Mouse (Mus musculus): ENCODE measurements around the gene Ttbk1. TPM values are rescaled to one million over a fixed set of nuclear protein-coding genes. Genes with fewer than 3 reads are reported as not detected.

The Ttbk1 gene
- total and polyA plus RNA-seq, 3 experiments: 0.08 TPM; not detected in 2

GRCm38 (mm10) chr17:46486995-46487394 is 480 bp downstream of the Ttbk1 start:
- Histone ChIP-seq H3K4me3 (ENCODE audit: control insufficient read depth in 1 of 2, insufficient read depth in 1 of 2, low read depth in 2 of 2, low read length in 2 of 2) (no peak overlapping the region), H3K4me1 (ENCODE audit: control insufficient read depth in 1 of 2, insufficient read depth in 2 of 2, low read length in 2 of 2) (no peaks in the 10 kb centered on the region), H3K27me3 (ENCODE audit: control insufficient read depth in 1 of 2, insufficient read depth in 2 of 2, low read length in 2 of 2) (peaks cover 2 to 5% of the 10 kb centered on the region in 2 experiments; a peak in 3 of 4 replicates), H3K36me3 (ENCODE audit: control insufficient read depth in 1 of 2, insufficient read depth in 2 of 2, low read length in 2 of 2) (no peaks in the 10 kb centered on the region), H3K79me2 (ENCODE audit: control insufficient read depth, insufficient read depth, low read length, poor library complexity) (no peaks in the 10 kb centered on the region), H3K9me3 (replicated peaks; ENCODE audit: insufficient read depth, low read length) (no peaks in the 10 kb centered on the region), H3K9ac (ENCODE audit: control insufficient read depth, low read depth, low read length, poor library complexity, severe bottlenecking) (no peak overlapping the region), H3K27ac (ENCODE audit: control insufficient read depth, low read depth, low read length) (no peak overlapping the region)
- TF ChIP-seq HCFC1 (IDR thresholded peaks at IDR 0.05; ENCODE audit: low read depth, low read length) (no peak), GATA1 (IDR thresholded peaks at IDR 0.05; ENCODE audit: low read depth, low read length) (no peak), RCOR1 (IDR thresholded peaks at IDR 0.05; ENCODE audit: low read depth, low read length) (no peak), TAL1 (IDR thresholded peaks at IDR 0.05; ENCODE audit: low read length) (no peak), USF2 (IDR thresholded peaks at IDR 0.05; ENCODE audit: borderline replicate concordance in 1 of 2, insufficient read depth in 1 of 2, low read depth in 1 of 2, low read length in 2 of 2) (no peak), TBP (IDR thresholded peaks at IDR 0.05; ENCODE audit: low read depth, low read length) (no peak), CHD2 (IDR thresholded peaks at IDR 0.05; ENCODE audit: low read length) (no peak), JUND (IDR thresholded peaks at IDR 0.05; ENCODE audit: low read depth, low read length) (no peak), MAZ (IDR thresholded peaks at IDR 0.05; ENCODE audit: low read depth, low read length) (no peak), CHD1 (IDR thresholded peaks at IDR 0.05; ENCODE audit: low read depth, low read length) (no peak), EP300 (IDR thresholded peaks at IDR 0.05; ENCODE audit: low read depth in 1 of 2, low read length in 2 of 2) (no peak), SMC3 (IDR thresholded peaks at IDR 0.05; ENCODE audit: low read depth, low read length) (no peak)
- no peak for DNase-seq (ENCODE audit: low read depth, low spot score)

- TF ChIP-seq GABPA (IDR thresholded peaks at IDR 0.05; ENCODE audit: low read depth, low read length): no peak
- TF ChIP-seq CHD2 (IDR thresholded peaks at IDR 0.05; ENCODE audit: low read length): no peak
- TF ChIP-seq UBTF (IDR thresholded peaks at IDR 0.05; ENCODE audit: borderline replicate concordance, insufficient read depth, low read depth, low read length): no peak
- TF ChIP-seq RCOR1 (IDR thresholded peaks at IDR 0.05; ENCODE audit: low read depth, low read length): no peak
- no peak for TF ChIP-seq MYC (IDR thresholded peaks at IDR 0.05; ENCODE audit: low read depth, low read length)
- TF ChIP-seq GATA1 (IDR thresholded peaks at IDR 0.05; ENCODE audit: low read depth, low read length): no peak
- no peak for TF ChIP-seq RAD21 (IDR thresholded peaks at IDR 0.05; ENCODE audit: low read depth, low read length)
- TF ChIP-seq CHD1 (IDR thresholded peaks at IDR 0.05; ENCODE audit: low read depth, low read length): no peak
- TF ChIP-seq NRF1 (IDR thresholded peaks at IDR 0.05; ENCODE audit: insufficient read depth, low read depth, low read length, poor library complexity, severe bottlenecking): no peak
- no peak for TF ChIP-seq ZNF384 (IDR thresholded peaks at IDR 0.05; ENCODE audit: low read depth, low read length)
- Histone ChIP-seq H3K36me3 (ENCODE audit: control insufficient read depth in 1 of 2, insufficient read depth in 2 of 2, low read length in 2 of 2) (no peaks in the 10 kb centered on the region), H3K9ac (ENCODE audit: control insufficient read depth, low read depth, low read length, poor library complexity, severe bottlenecking) (no peak overlapping the region), H3K4me1 (ENCODE audit: control insufficient read depth in 1 of 2, insufficient read depth in 2 of 2, low read length in 2 of 2) (no peaks in the 10 kb centered on the region), H3K27me3 (ENCODE audit: control insufficient read depth in 1 of 2, insufficient read depth in 2 of 2, low read length in 2 of 2) (peaks cover 0 to 2% of the 10 kb centered on the region in 2 experiments; a peak in 3 of 4 replicates), H3K27ac (ENCODE audit: control insufficient read depth, low read depth, low read length) (no peak overlapping the region), H3K79me2 (ENCODE audit: control insufficient read depth, insufficient read depth, low read length, poor library complexity) (no peaks in the 10 kb centered on the region), H3K9me3 (replicated peaks; ENCODE audit: insufficient read depth, low read length) (no peaks in the 10 kb centered on the region), H3K4me3 (ENCODE audit: control insufficient read depth in 1 of 2, insufficient read depth in 1 of 2, low read depth in 2 of 2, low read length in 2 of 2) (no peak overlapping the region)
- DNase-seq (ENCODE audit: low read depth, low spot score): no peak
Observed at GRCm38 (mm10) chr17:46484461-46484875, 3.0 kb downstream of the Ttbk1 start.

Measured in MEL (cell line).